Mouse (Mus musculus) CH12.LX (cell line): ENCODE measurements around the gene Tnfsf13b. TPM values are rescaled to one million over a fixed set of nuclear protein-coding genes. Genes with fewer than 3 reads are reported as not detected.

Source experiments
- DNase-seq: peaks from one replicate; pipeline ENCODE4 v3.0.0-alpha.2; 2013; ENCODE audit errors: extremely low read depth
- H3K27ac ChIP-seq: 2 replicates; pipeline ENCODE4 v1.5.1; 2012; ENCODE audit warnings: low read depth, mild to moderate bottlenecking, control low read depth, moderate library complexity; ENCODE audit not compliant: insufficient read depth
- H3K27me3 ChIP-seq: replicated peaks from 2 replicates; pipeline ENCODE3; 2012; ENCODE audit warnings: inconsistent platforms
- H3K36me3 ChIP-seq, 2 experiments: replicated peaks in 1 of 2; 2 replicates each; pipeline versions ENCODE3 to v1.6.1; 2012; ENCODE audit warnings: inconsistent platforms in 1 of 2, low read length in 1 of 2, mild to moderate bottlenecking in 1 of 2, mixed read lengths in 1 of 2, moderate library complexity in 1 of 2; ENCODE audit not compliant: control insufficient read depth in 1 of 2, insufficient read depth in 1 of 2
- H3K4me1 ChIP-seq, 2 experiments: 2 replicates each; pipeline ENCODE4 v1.6.1; 2012; ENCODE audit warnings: inconsistent platforms in 1 of 2, moderate library complexity in 1 of 2; ENCODE audit not compliant: insufficient read depth in 2 of 2, control insufficient read depth in 1 of 2
- H3K4me2 ChIP-seq: 2 replicates; pipeline ENCODE4 v1.6.1; 2012; ENCODE audit warnings: low read depth, mild to moderate bottlenecking, control low read depth; ENCODE audit not compliant: poor library complexity, insufficient read depth, severe bottlenecking
- H3K4me3 ChIP-seq, 3 experiments: fragments of 150-350 bp in 1 of 3; sonication (generic) in 1 of 3; replicated peaks in 1 of 3; 2 replicates each; pipeline versions ENCODE3 to v1.5.1; 2011 to 2012; ENCODE audit warnings: low read depth in 2 of 3, low read length in 2 of 3, mild to moderate bottlenecking in 2 of 3, moderate library complexity in 2 of 3, control low read depth in 1 of 3, improper control_type of control experiment in 1 of 3, inconsistent platforms in 1 of 3, mixed read lengths in 1 of 3; ENCODE audit not compliant: poor library complexity in 1 of 3
- H3K79me2 ChIP-seq: replicated peaks from 2 replicates; pipeline ENCODE4 v1.6.1; 2012; ENCODE audit warnings: mild to moderate bottlenecking, moderate library complexity; ENCODE audit not compliant: control insufficient read depth, poor library complexity, insufficient read depth, severe bottlenecking; ENCODE audit errors: extremely low read depth
- H3K9ac ChIP-seq: 2 replicates; pipeline ENCODE4 v1.6.1; 2012; ENCODE audit warnings: low read depth, mild to moderate bottlenecking, control low read depth, moderate library complexity; ENCODE audit not compliant: insufficient read depth
- H3K9me3 ChIP-seq: replicated peaks from 2 replicates; pipeline ENCODE3; 2012; ENCODE audit warnings: low read length, inconsistent platforms, mixed read lengths
- BHLHE40 ChIP-seq: IDR thresholded peaks from 2 replicates; pipeline ENCODE4 v1.6.1; 2011; ENCODE audit warnings: mild to moderate bottlenecking, low read depth, low read length, improper control_type of control experiment
- CTCF ChIP-seq, 2 experiments: IDR thresholded peaks in 1 of 2; conservative IDR thresholded peaks in 1 of 2; 2 replicates each; pipeline ENCODE4 v1.5.1; 2011 to 2012; ENCODE audit warnings: low read depth in 2 of 2, low read length in 2 of 2, improper control_type of control experiment in 1 of 2, inconsistent platforms in 1 of 2, mild to moderate bottlenecking in 1 of 2, moderate library complexity in 1 of 2
- ETS1 ChIP-seq: conservative IDR thresholded peaks from 2 replicates; pipeline ENCODE4 v1.6.1; 2012; ENCODE audit warnings: low read depth, mild to moderate bottlenecking, inconsistent platforms, low read length, improper control_type of control experiment, moderate library complexity
- GABPA ChIP-seq: IDR thresholded peaks from 2 replicates; pipeline ENCODE4 v1.6.1; 2012; ENCODE audit warnings: low read depth, low read length, improper control_type of control experiment, inconsistent platforms; ENCODE audit not compliant: insufficient replicate concordance
- JUND ChIP-seq: conservative IDR thresholded peaks from 2 replicates; pipeline ENCODE4 v1.6.1; 2011; ENCODE audit warnings: low read depth, low read length, improper control_type of control experiment
- MAFK ChIP-seq: IDR thresholded peaks from 2 replicates; pipeline ENCODE4 v1.6.1; 2011; ENCODE audit warnings: low read length, improper control_type of control experiment; ENCODE audit not compliant: insufficient replicate concordance
- MAZ ChIP-seq: IDR thresholded peaks from 2 replicates; pipeline ENCODE4 v1.6.1; 2012; ENCODE audit warnings: low read depth, mild to moderate bottlenecking, inconsistent platforms, low read length, improper control_type of control experiment, moderate library complexity
- MXI1 ChIP-seq: IDR thresholded peaks from 2 replicates; pipeline ENCODE4 v1.6.1; 2011; ENCODE audit warnings: mild to moderate bottlenecking, low read depth, low read length, improper control_type of control experiment
- NELFE ChIP-seq: IDR thresholded peaks from 2 replicates; pipeline ENCODE4 v1.6.1; 2011; ENCODE audit warnings: low read depth, low read length, improper control_type of control experiment
- NRF1 ChIP-seq: IDR thresholded peaks from 2 replicates; pipeline ENCODE4 v1.6.1; 2014; ENCODE audit warnings: low read depth, mild to moderate bottlenecking, inconsistent platforms, low read length, improper control_type of control experiment, moderate library complexity
- POLR2A ChIP-seq: IDR thresholded peaks from 2 replicates; pipeline ENCODE4 v1.6.1; 2011; ENCODE audit warnings: low read depth, mild to moderate bottlenecking, improper control_type of control experiment, low read length
- RAD21 ChIP-seq: IDR thresholded peaks from 2 replicates; pipeline ENCODE4 v1.6.1; 2011; ENCODE audit warnings: low read depth, mild to moderate bottlenecking, low read length, improper control_type of control experiment, moderate library complexity
- RCOR1 ChIP-seq: conservative IDR thresholded peaks from 2 replicates; pipeline ENCODE4 v1.6.1; 2012; ENCODE audit warnings: low read depth, mild to moderate bottlenecking, inconsistent platforms, low read length, improper control_type of control experiment
- TBP ChIP-seq: conservative IDR thresholded peaks from 2 replicates; pipeline ENCODE4 v1.6.1; 2011; ENCODE audit warnings: low read depth, low read length, improper control_type of control experiment
- UBTF ChIP-seq: IDR thresholded peaks from 2 replicates; pipeline ENCODE4 v1.6.1; 2012; ENCODE audit warnings: low read depth, mild to moderate bottlenecking, inconsistent platforms, low read length, improper control_type of control experiment, moderate library complexity
- USF1 ChIP-seq: IDR thresholded peaks from 2 replicates; pipeline ENCODE4 v1.6.1; 2014; ENCODE audit warnings: low read depth, mild to moderate bottlenecking, inconsistent platforms, low read length, improper control_type of control experiment
- ZKSCAN1 ChIP-seq: IDR thresholded peaks from 2 replicates; pipeline ENCODE4 v1.6.1; 2012; ENCODE audit warnings: low read depth, inconsistent platforms, low read length, improper control_type of control experiment, borderline replicate concordance
- ZMIZ1 ChIP-seq: IDR thresholded peaks from 2 replicates; pipeline ENCODE4 v1.6.1; 2012; ENCODE audit warnings: low read depth, mild to moderate bottlenecking, inconsistent platforms, low read length, improper control_type of control experiment
- dilution Hi-C: fragments of 300-500 bp; cut with MboI; formaldehyde crosslinking; loops from 2 replicates; pipeline ENCODE4 v1.14.3; 2020; ENCODE audit warnings: low sequenced_read_pairs; ENCODE audit not compliant: extremely low pct_unique_long_range_greater_than_20kb, extremely low pct_ligation_motif_present
- in situ Hi-C: fragments of 300-500 bp; cut with MboI; formaldehyde crosslinking; loops from 3 replicates; pipeline ENCODE4 v1.14.3; 2019; ENCODE audit warnings: low sequenced_read_pairs, low pct_ligation_motif_present, low pct_unique_long_range_greater_than_20kb, mixed read lengths
- polyA plus RNA-seq: library from polyadenylated mRNA; unstranded; fragments of >175 nt; gene quantifications from 2 replicates; pipeline ENCODE4 v1.2.1, GENCODE M21; 2012; ENCODE audit warnings: low read depth; ENCODE audit not compliant: insufficient read length
- total RNA-seq, 2 experiments: library from RNA; depleted of rRNA; stranded (reverse); fragments of 300-350 nt in 1 of 2; fragments of >200 nt in 1 of 2; gene quantifications; 2 replicates each; pipeline ENCODE4 v1.2.3; 2012 to 2014

Tnfsf13b gene
- total and polyA plus RNA-seq, 3 experiments: 0.04 to 2.5 (median 0.85) TPM

DNA sequence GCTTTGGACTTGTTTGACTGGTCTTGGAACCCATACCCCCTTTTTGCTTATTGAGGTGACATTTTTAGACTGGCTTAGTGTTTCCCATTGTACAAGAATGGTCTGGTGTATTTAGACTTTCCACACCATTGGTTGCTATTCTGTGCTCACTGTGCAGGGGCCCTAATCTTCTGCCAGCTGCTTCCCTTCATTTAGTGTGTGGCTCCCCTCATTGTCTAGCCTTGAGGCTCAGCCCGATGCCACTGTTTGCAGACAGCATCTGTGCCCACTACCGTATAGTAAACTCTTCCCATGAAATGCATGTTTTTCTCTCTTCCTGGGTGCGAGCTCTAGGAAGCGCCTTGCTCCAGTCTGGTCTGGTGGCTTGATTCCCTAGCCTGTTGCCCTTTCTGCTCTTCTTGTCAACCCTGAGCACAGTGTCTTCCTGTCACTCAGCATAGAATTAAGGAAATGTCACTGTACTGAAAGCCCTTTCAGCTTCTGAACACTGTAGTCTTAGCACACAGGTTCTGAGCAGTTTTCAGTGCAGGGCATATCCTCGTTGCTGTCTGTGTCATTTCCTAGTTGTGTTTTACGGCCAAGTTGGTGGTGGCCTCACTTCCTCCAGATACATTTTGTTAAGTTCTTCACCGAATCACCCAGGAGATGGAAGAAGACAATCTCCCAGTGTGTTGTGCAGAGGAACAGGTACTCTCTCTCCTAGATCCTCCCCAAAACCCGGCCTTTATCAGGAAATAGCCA is 24.2 kb downstream of the Tnfsf13b start:
- Histone ChIP-seq H3K27ac (no peak overlapping the region), H3K27me3 (no peaks in the 10 kb centered on the region), H3K4me1 (peaks cover 9 to 37% of the 10 kb centered on the region in 2 experiments), H3K36me3 (no peaks in the 10 kb centered on the region), H3K9ac (no peak overlapping the region), H3K4me3 (no peak overlapping the region), H3K79me2 (no peaks in the 10 kb centered on the region), H3K4me2 (no peak overlapping the region), H3K9me3 (no peaks in the 10 kb centered on the region)
- in situ Hi-C loops (loop anchor here (25.0 kb wide), 1 partner anchor 382 kb away; no protein-coding TSS in a partner anchor), dilution Hi-C loops (no loop called here)
- TF ChIP-seq USF1: no peak
- TF ChIP-seq UBTF: no peak
- TF ChIP-seq MAZ: no peak
- no peak for TF ChIP-seq NELFE
- TF ChIP-seq ZMIZ1: no peak
- TF ChIP-seq NRF1: no peak
- TF ChIP-seq ZKSCAN1: no peak
- TF ChIP-seq BHLHE40: no peak
- TF ChIP-seq MAFK: no peak
- TF ChIP-seq RCOR1: no peak
- no peak for TF ChIP-seq RAD21
- no peak for TF ChIP-seq CTCF (conservative IDR thresholded peaks at IDR 0.05 in 1 of 2, IDR thresholded peaks at IDR 0.05 in 1 of 2; ENCODE audit: low read depth in 2 of 2, low read length in 2 of 2)
- TF ChIP-seq MXI1: no peak
- TF ChIP-seq POLR2A: no peak
- no peak for DNase-seq

DNA sequence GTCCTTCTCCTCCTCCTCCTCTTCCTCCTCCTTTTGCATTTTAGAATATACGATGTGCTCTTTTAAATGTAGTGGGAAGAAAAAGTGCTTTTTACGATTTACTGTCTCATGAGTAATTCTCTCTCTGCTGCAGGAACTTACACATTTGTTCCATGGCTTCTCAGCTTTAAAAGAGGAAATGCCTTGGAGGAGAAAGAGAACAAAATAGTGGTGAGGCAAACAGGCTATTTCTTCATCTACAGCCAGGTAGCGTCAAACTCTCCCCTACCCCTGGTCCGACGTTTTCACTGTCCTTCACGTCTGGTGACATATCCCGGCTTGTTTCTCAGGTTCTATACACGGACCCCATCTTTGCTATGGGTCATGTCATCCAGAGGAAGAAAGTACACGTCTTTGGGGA is 24.9 kb downstream of the Tnfsf13b start:
- no peak for DNase-seq
- TF ChIP-seq MXI1 (no peak), GABPA (no peak), TBP (no peak), UBTF (no peak), ZKSCAN1 (no peak), POLR2A (no peak), ETS1 (no peak), RAD21 (no peak), RCOR1 (no peak), JUND (no peak)
- Histone ChIP-seq H3K4me1 (peaks cover 9 to 37% of the 10 kb centered on the region in 2 experiments), H3K27ac (no peak overlapping the region), H3K9ac (no peak overlapping the region), H3K4me2 (no peak overlapping the region), H3K27me3 (no peaks in the 10 kb centered on the region), H3K36me3 (no peaks in the 10 kb centered on the region), H3K79me2 (no peaks in the 10 kb centered on the region), H3K4me3 (no peak overlapping the region), H3K9me3 (no peaks in the 10 kb centered on the region)
- in situ Hi-C loops: loop anchor here (25.0 kb wide), 1 partner anchor 381 kb away; no protein-coding TSS in a partner anchor
- dilution Hi-C loops: no loop called here
